Mouse (Mus musculus) granulocyte monocyte progenitor cell, adult 5-6 weeks (primary cell): ENCODE results near the gene Gm2888. TPM values are rescaled to one million over a fixed set of nuclear protein-coding genes. Genes with fewer than 3 reads are reported as not detected.
"Not testable (repeated sequence)": the region's sequence is repeated elsewhere in the genome, so short reads cannot be mapped to it uniquely, and the experiment has no call there.

ENCODE experiments used
- ATAC-seq: replicated peaks from 2 replicates; pipeline ENCODE4 v1.8.0; 2016; ENCODE audit warnings: mild to moderate bottlenecking, moderate TSS enrichment, inconsistent platforms; ENCODE audit not compliant: poor library complexity, severe bottlenecking
- total RNA-seq, 2 experiments: library from RNA; stranded (forward) in 1 of 2; stranded (reverse) in 1 of 2; fragments of 200-712, 200-1000 nt in 1 of 2; fragments of >200 nt in 1 of 2; fragmentation: Nextera tagmentation in 1 of 2; gene quantifications; 2 replicates each; pipeline ENCODE4 v1.2.3; 2014 to 2017

Gene Gm2888
- total RNA-seq (2014; fragmentation: Nextera tagmentation), result not detected in 2 replicates
- total RNA-seq (2017), result not detected in 2 replicates

DNA sequence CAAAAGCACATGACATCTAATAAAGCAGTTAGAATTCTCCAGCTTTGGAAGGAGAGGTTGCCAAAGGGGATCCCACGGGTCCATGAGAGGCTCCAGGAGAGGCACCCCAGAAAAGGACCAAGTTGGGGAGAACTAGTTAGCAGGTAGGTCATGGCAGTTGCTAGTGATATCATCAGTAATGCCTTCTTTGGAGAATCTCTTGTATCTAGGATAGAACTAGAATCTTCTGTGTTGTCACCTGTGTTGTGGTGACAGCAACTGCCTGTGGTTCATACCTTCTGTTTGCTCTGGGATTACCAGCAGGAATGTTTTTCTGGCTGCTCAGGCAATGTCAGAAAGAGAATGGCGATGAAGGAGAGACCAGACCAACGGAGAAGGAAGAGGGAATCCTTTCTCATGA lies at the start of gene Gm2888:
TSS of gene Gm2888 (plus strand) at position 301 of the 400 bp plus-strand sequence.
- ATAC-seq, result not testable (repeated sequence)

GRCm38 (mm10) chr14:3048727-3049512 lies 19.1 kb downstream of the Gm2888 start, which contains the start of gene Gm2897:
TSS of gene Gm2897 (plus strand) at chr14:3049285.
- ATAC-seq, result not testable (repeated sequence)

DNA sequence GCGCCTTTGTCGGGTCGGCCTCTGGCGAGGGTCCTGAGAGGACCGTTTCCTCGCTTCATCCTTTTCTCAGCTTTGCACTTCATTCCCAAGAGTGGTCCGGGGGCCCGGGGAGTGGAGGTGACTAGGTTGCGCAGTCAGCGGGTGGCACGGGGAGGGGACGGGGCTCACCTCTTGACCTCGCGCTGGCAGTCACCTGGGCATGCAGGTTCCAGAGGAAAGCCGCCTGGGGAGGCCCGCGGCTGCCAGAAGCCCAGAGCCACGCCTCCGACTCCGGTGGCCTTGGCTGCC lies 19.7 kb downstream of the Gm2888 start:
- ATAC-seq, result not testable (repeated sequence)

DNA sequence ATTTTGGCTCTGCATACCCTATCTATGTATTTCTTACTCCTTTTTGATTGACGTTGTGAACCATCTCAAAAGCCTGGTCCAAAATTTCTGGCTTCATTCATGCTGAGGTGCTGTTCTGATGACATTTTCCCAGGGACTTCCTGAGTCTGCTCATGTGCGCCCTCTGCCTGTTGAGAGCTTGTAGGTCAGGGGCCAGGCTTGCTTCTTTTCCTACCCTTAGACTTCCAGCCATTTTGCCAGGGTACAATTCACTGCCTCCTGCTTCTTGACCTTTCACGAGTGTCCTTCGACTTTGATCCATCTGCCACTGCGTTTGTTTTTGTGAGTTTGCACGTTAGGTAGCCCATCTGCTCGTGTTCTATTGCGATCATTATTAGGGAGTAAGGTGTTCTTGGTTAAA lies 20.3 kb downstream of the Gm2888 start:
- ATAC-seq, result not testable (repeated sequence)

Other genes with a start within 250 kb of the Gm2888 start
- not detected in 2 replicates for gene Gm2897, start 19.3 kb downstream of the Gm2888 start, total RNA-seq (2014; fragmentation: Nextera tagmentation)
- gene Gm2897, start 19.3 kb downstream of the Gm2888 start, total RNA-seq (2017), result not detected in 2 replicates
- gene Gm10340, start 104.0 kb downstream of the Gm2888 start, total RNA-seq (2014; fragmentation: Nextera tagmentation), result not detected in 2 replicates
- gene Gm10340, start 104.0 kb downstream of the Gm2888 start, total RNA-seq (2017), result not detected in 2 replicates
- not detected in 2 replicates for gene Gm5795, start 158.3 kb downstream of the Gm2888 start, total RNA-seq (2014; fragmentation: Nextera tagmentation)
- gene Gm5795, start 158.3 kb downstream of the Gm2888 start, total RNA-seq (2017), result not detected in 2 replicates
- not detected in 2 replicates for gene D830030K20Rik, start 178.5 kb downstream of the Gm2888 start, total RNA-seq (2014; fragmentation: Nextera tagmentation)
- gene D830030K20Rik, start 178.5 kb downstream of the Gm2888 start, total RNA-seq (2017), result not detected in 2 replicates